Mouse (Mus musculus) cerebellum, adult 9-11 months (tissue): ENCODE measurements around the gene Slc23a4.
A peak's percentile ranks its signal among the peaks of the same experiment; 100 is the strongest.

Experiments used
- DNase-seq: peaks from one replicate; pipeline ENCODE4 v3.0.0; 2022

Gene Slc23a4

GRCm38 (mm10) chr6:34954926-34955861 is 33.0 kb downstream of the Slc23a4 start:
- no peak for DNase-seq

- DNase-seq, result no peak
Measured at GRCm38 (mm10) chr6:34951956-34952667, 36.1 kb downstream of the Slc23a4 start.

- DNase-seq, result no peak
Measured at GRCm38 (mm10) chr6:34951518-34951917, 36.7 kb downstream of the Slc23a4 start.

- no peak for DNase-seq
Measured at GRCm38 (mm10) chr6:34948461-34948860, 39.7 kb downstream of the Slc23a4 start.

- no peak for DNase-seq
Measured at GRCm38 (mm10) chr6:34946486-34947079, 41.6 kb downstream of the Slc23a4 start.

DNA sequence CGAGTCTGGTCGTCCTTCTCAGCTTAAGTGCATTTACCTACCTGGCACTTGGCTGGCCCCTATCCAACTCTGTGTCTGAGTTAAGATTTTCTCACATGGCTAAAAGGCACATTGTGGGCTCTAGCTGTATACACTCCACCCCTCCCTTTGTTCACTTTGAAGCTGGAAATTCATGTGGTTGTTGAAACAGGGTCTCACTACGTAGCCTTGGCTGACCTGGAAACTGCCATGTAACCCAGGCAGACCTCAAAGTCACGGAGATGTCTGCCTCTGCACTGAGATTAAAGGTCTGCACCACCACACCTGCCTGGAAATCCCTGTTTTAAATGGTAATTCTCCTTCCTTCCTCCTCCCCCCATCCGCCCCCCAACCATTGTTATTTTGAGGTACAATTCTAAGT is 44.7 kb downstream of the Slc23a4 start:
- no peak for DNase-seq

GRCm38 (mm10) chr6:34942446-34942845 is 45.8 kb downstream of the Slc23a4 start:
- DNase-seq, result no peak

GRCm38 (mm10) chr6:34941496-34941895 is 46.7 kb downstream of the Slc23a4 start:
- no peak for DNase-seq

- DNase-seq, result no peak
Measured at GRCm38 (mm10) chr6:34939451-34939850, 48.8 kb downstream of the Slc23a4 start.

GRCm38 (mm10) chr6:34938929-34939325 is 49.3 kb downstream of the Slc23a4 start:
- DNase-seq, result no peak

- no peak for DNase-seq
Measured at GRCm38 (mm10) chr6:34938280-34938928, 49.8 kb downstream of the Slc23a4 start.

GRCm38 (mm10) chr6:34936743-34937142 is 51.5 kb downstream of the Slc23a4 start:
- no peak for DNase-seq

- no peak for DNase-seq
Measured at GRCm38 (mm10) chr6:34932633-34933032, 55.6 kb downstream of the Slc23a4 start.

DNA sequence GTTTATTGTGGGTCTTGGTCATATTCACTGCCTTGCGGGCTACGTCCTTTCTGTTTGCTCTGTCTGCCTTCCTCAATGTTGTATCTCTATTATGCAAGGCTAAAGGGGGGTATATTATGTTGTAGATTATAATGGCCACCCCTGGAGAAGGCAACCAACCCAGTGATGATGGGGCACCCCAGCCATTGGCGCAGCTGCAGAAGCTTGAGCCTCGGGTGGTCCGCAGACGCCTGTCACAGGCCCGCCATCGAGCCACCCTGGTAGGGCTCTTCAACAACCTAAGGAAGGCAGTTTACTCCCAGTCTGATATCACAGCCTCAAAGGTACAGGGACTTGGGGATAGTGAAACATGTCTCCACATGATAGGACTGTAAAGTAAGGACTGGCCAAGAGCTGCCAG is 60.6 kb downstream of the Slc23a4 start:
- DNase-seq, result no peak

DNA sequence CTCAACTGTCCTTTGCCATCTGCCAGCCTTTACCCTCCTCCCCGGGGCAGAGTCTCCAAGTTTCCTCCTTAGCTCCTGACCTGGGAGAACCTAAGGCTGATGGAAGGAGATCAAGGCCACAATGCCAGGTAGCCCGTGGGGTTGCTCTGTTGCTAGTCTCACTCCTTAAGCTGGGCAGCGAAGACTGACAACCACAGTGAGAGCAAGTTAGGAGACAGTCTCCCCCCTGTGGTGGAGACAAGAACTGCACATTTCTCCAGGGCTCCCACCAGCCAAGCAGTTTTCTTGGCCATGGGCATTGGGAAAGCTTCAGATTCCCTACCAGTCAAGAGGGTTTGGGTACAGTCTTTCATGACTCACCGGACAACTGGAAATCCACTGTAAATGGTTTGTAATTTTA is 61.0 kb downstream of the Slc23a4 start:
- DNase-seq, result peak; percentile 48

GRCm38 (mm10) chr6:34921941-34922340 is 66.3 kb downstream of the Slc23a4 start:
- DNase-seq, result no peak

- no peak for DNase-seq
Measured at GRCm38 (mm10) chr6:34920631-34921030, 67.6 kb downstream of the Slc23a4 start.

DNA sequence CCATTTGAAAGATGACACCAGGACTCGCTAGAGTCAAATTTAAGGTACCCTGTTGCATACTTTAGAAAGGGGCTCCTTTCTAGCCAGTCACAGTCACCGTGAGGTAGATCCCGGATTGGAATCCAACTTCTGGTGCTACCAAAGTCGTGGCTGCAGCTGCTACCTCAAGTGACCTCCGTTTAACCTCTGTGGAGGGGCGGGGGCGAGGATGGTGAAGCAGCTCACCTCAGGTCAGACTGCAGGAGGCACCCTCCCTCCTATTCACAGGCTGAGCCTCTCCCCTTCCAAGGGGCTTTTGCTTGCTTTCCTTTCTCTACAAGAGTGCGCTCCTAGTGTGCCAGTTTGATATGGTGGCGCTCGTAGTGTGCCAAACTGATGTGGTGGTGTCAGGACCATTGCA is 68.2 kb downstream of the Slc23a4 start, which contains the start of gene Stra8:
Gene Stra8 (plus strand): TSS at position 208 of the 400 bp plus-strand sequence.
- no peak for DNase-seq

DNA sequence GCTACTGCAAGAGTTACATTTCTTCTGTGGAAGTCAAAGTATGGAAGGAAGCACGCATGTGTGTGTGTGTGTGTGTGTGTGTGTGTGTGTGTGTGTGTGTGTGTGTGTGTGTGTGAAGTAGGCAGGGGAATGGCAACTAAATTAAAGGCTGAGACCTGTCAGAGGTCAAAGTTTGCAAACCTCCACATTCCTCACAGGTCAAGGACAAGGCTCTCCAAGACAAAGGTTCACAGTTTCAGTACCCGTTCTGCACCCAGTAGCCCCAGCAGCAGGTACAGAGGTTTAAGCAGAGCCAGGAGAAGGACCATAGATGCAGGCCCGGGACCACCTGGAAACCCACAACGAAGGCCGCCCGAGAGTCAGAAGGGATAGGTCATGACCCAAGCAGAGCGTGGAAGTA is 69.1 kb downstream of the Slc23a4 start:
- DNase-seq, result no peak

DNA sequence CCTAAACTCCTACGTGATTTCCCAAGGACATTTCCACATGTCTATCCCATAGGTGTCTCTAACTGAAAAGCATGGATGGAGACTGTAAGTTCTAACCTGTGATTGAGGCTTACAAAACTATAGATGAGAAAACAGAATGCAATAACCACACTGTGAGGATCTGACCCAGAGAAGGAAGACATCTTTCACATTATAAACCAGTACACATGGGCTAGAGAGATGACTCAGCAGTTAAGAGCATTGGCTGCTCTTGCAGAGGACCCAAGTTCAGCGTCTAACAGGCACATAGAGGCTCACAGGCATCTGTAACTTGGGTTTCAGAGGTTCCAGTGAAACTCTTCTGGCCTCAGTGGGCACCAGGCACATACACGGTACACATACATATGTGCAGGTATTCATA is 73.7 kb downstream of the Slc23a4 start:
- no peak for DNase-seq

DNA sequence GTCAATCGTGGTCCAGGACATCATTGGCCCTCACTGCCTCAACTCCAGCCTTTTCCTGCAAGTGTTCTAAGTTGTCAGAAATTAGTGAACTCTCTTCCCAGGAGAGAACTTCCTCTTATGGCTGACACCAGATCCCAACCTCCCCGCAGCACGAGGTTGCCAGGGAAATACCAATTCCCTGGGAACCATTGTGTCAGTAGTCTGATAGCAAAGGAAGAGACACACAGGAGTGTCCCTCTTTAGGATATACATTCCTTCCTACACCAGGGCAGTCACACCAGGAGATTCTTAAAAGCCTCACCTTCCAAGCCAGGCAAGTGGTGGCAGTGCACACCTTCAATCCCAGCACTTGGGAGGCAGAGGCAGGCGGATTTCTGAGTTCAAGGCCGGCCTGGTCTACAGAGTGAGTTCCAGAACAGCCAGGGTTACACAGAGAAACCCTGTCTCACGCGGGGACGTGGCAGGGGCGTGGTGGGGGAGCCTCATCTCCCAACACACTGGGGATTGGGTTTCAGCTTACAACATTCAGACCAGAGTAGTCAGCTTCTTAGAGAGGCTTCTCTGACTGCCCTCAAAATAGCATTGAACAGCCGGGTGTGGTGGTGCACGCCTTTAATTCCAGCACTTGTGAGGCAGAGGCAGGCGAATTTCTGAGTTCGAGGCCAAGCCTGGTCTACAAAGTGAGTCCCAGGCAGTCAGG is 74.7 kb downstream of the Slc23a4 start:
- DNase-seq, result no peak
